Mouse (Mus musculus): ENCODE data around the gene Gpr137b.
"Not testable (repeated sequence)": the region's sequence is repeated elsewhere in the genome, so short reads cannot be mapped to it uniquely, and the experiment has no call there.

The Gpr137b gene

GRCm38 (mm10) chr13:13393228-13394095, at the start of gene Gpr137b:
TSS of gene Gpr137b (minus strand) at chr13:13394014.
- not testable (repeated sequence) for DNase-seq (ENCODE audit: low spot score)

GRCm38 (mm10) chr13:13438112-13438953, 44.5 kb upstream of the Gpr137b start:
- DNase-seq (ENCODE audit: low spot score), result not testable (repeated sequence)

GRCm38 (mm10) chr13:13437460-13438015, 43.7 kb upstream of the Gpr137b start, which contains the start of gene Nid1:
TSS of gene Nid1 (plus strand) at chr13:13437551.
- not testable (repeated sequence) for DNase-seq (ENCODE audit: low spot score)

GRCm38 (mm10) chr13:13436161-13436560, 42.3 kb upstream of the Gpr137b start:
- DNase-seq (ENCODE audit: low spot score), result not testable (repeated sequence)

- not testable (repeated sequence) for DNase-seq (ENCODE audit: low spot score)
These were observed 29.5 kb upstream of the Gpr137b start for GRCm38 (mm10) chr13:13423301-13423700.

GRCm38 (mm10) chr13:13418859-13419258, 25.0 kb upstream of the Gpr137b start:
- not testable (repeated sequence) for DNase-seq (ENCODE audit: low spot score)

- not testable (repeated sequence) for DNase-seq (ENCODE audit: low spot score)
These were observed 22.2 kb upstream of the Gpr137b start for GRCm38 (mm10) chr13:13416007-13416337.

- not testable (repeated sequence) for DNase-seq (ENCODE audit: low spot score)
These were observed 21.5 kb upstream of the Gpr137b start for GRCm38 (mm10) chr13:13415120-13416006.

- no peak for DNase-seq (ENCODE audit: low spot score)
These were observed 20.4 kb upstream of the Gpr137b start for GRCm38 (mm10) chr13:13414206-13414605.

GRCm38 (mm10) chr13:13405511-13405910, 11.7 kb upstream of the Gpr137b start:
- DNase-seq (ENCODE audit: low spot score), result not testable (repeated sequence)

GRCm38 (mm10) chr13:13404517-13405155, 10.8 kb upstream of the Gpr137b start:
- not testable (repeated sequence) for DNase-seq (ENCODE audit: low spot score)

- not testable (repeated sequence) for DNase-seq (ENCODE audit: low spot score)
These were observed 10.0 kb upstream of the Gpr137b start for GRCm38 (mm10) chr13:13403839-13404238.

- DNase-seq (ENCODE audit: low spot score), result not testable (repeated sequence)
These were observed 9.6 kb upstream of the Gpr137b start for GRCm38 (mm10) chr13:13403366-13403765.

- not testable (repeated sequence) for DNase-seq (ENCODE audit: low spot score)
These were observed 9.0 kb upstream of the Gpr137b start for GRCm38 (mm10) chr13:13402818-13403217.

- DNase-seq (ENCODE audit: low spot score), result not testable (repeated sequence)
These were observed 7.0 kb upstream of the Gpr137b start for GRCm38 (mm10) chr13:13400851-13401250.

GRCm38 (mm10) chr13:13394096-13394395, 232 bp upstream of the Gpr137b start:
- DNase-seq (ENCODE audit: low spot score), result not testable (repeated sequence)

GRCm38 (mm10) chr13:13378168-13378859, 15.5 kb downstream of the Gpr137b start:
- DNase-seq (ENCODE audit: low spot score), result not testable (repeated sequence)

GRCm38 (mm10) chr13:13377180-13377579, 16.6 kb downstream of the Gpr137b start:
- no peak for DNase-seq (ENCODE audit: low spot score)

GRCm38 (mm10) chr13:13373965-13374364, 19.8 kb downstream of the Gpr137b start:
- not testable (repeated sequence) for DNase-seq (ENCODE audit: low spot score)

- DNase-seq (ENCODE audit: low spot score), result peak; percentile 1
These were observed 22.4 kb downstream of the Gpr137b start for GRCm38 (mm10) chr13:13371436-13371835.

All from testis, postnatal 14 days (tissue).